Mouse (Mus musculus) heart, postnatal 0 days (tissue): ENCODE data around the gene Olfr1179.

Experiments used
- CTCF ChIP-seq: IDR thresholded peaks from 2 replicates; pipeline ENCODE4 v1.5.1; 2016; ENCODE audit warnings: antibody characterized with exemption, control low read depth, low read depth
- EP300 ChIP-seq: IDR thresholded peaks from 2 replicates; pipeline ENCODE4 v1.6.1; 2016; ENCODE audit warnings: antibody characterized with exemption, low read depth

DNA sequence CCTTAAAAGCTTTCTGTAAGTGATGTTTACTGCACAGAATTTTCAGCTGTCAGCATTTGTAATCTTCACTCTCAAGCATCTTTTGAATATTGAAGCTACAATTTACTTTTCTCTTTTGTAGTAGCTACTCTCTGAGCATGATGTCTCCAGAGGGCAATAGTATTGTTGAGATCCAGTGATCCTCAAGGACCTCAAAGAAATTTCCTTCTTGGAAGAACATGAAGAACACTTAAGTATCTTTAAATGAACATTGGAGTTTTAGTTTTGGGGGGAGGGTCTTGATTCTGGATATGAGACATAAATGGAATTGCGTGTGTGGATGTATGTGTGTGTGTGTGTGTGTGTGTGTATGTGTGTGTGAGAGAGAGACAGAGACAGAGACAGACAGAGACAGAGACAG is 42.8 kb upstream of the Olfr1179 start, which contains the start of gene Gm13757:
- no peak for TF ChIP-seq CTCF
- no peak for TF ChIP-seq EP300
